Mouse (Mus musculus) layer of hippocampus, postnatal 10 days (tissue): ENCODE results near the gene Lemd1. TPM values are rescaled to one million over a fixed set of nuclear protein-coding genes. Genes with fewer than 3 reads are reported as not detected.

Experiments used
- DNase-seq, 2 experiments: peaks; one replicate each; pipeline ENCODE4 v3.0.0; 2021; ENCODE audit warnings: low spot score in 2 of 2
- total RNA-seq, 2 experiments: library from RNA; stranded (reverse); gene quantifications; 2 replicates each; pipeline ENCODE4 v1.2.3; 2021

Lemd1 gene
- total RNA-seq, 2 experiments from 2014 or later, result 4.9 TPM

GRCm38 (mm10) chr1:132200562-132201510 lies 9.6 kb downstream of the Lemd1 start:
- peak; percentile 62 to 71 for DNase-seq

GRCm38 (mm10) chr1:132201511-132201860 lies 10.3 kb downstream of the Lemd1 start:
- no peak for DNase-seq

- DNase-seq, result no peak
These were observed 10.7 kb downstream of the Lemd1 start for GRCm38 (mm10) chr1:132201936-132202335.

- DNase-seq, result no peak
These were observed 11.5 kb downstream of the Lemd1 start for GRCm38 (mm10) chr1:132202771-132203170.

GRCm38 (mm10) chr1:132205958-132206357 lies 14.7 kb downstream of the Lemd1 start:
- no peak for DNase-seq

GRCm38 (mm10) chr1:132206828-132207227 lies 15.6 kb downstream of the Lemd1 start:
- no peak for DNase-seq

- peak; percentile 44 to 54 for DNase-seq
These were observed 16.9 kb downstream of the Lemd1 start for GRCm38 (mm10) chr1:132208154-132208553.

GRCm38 (mm10) chr1:132209400-132209799 lies 18.2 kb downstream of the Lemd1 start:
- DNase-seq, result no peak

- no peak for DNase-seq
These were observed 19.7 kb downstream of the Lemd1 start for GRCm38 (mm10) chr1:132210922-132211321.

GRCm38 (mm10) chr1:132211672-132212071 lies 20.4 kb downstream of the Lemd1 start:
- DNase-seq, result no peak

- DNase-seq, result peak; percentile 84 to 87
These were observed 21.0 kb downstream of the Lemd1 start for GRCm38 (mm10) chr1:132212218-132212617.

- no peak for DNase-seq
These were observed 21.8 kb downstream of the Lemd1 start for GRCm38 (mm10) chr1:132213076-132213475.

GRCm38 (mm10) chr1:132216276-132216675 lies 25.0 kb downstream of the Lemd1 start:
- no peak for DNase-seq

GRCm38 (mm10) chr1:132221627-132222026 lies 30.4 kb downstream of the Lemd1 start:
- no peak for DNase-seq

- DNase-seq, result no peak
These were observed 30.9 kb downstream of the Lemd1 start for GRCm38 (mm10) chr1:132222166-132222565.

GRCm38 (mm10) chr1:132226297-132227080 lies 35.3 kb downstream of the Lemd1 start:
- DNase-seq, result no peak

GRCm38 (mm10) chr1:132229667-132230066 lies 38.4 kb downstream of the Lemd1 start, which contains the start of gene Gm10188:
Gm10188 (minus strand) TSS chr1:132229767.
- DNase-seq, result no peak

- DNase-seq, result no peak
These were observed 40.4 kb downstream of the Lemd1 start for GRCm38 (mm10) chr1:132231470-132232274.

GRCm38 (mm10) chr1:132233566-132233965 lies 42.3 kb downstream of the Lemd1 start:
- no peak for DNase-seq

GRCm38 (mm10) chr1:132234757-132235273 lies 43.6 kb downstream of the Lemd1 start:
- no peak for DNase-seq

GRCm38 (mm10) chr1:132237585-132238159 lies 46.4 kb downstream of the Lemd1 start:
- DNase-seq, result peak; percentile 77 to 83
